Mouse (Mus musculus) left cerebral cortex, adult 2 months (tissue): ENCODE results near the gene Gulp1. TPM values are rescaled to one million over a fixed set of nuclear protein-coding genes. Genes with fewer than 3 reads are reported as not detected.

ENCODE experiments used
- DNase-seq, 2 experiments: peaks; one replicate each; pipeline ENCODE4 v3.0.0; 2021 to 2022; ENCODE audit warnings: low spot score in 2 of 2, mixed read lengths in 1 of 2; ENCODE audit errors: extremely low spot score in 1 of 2
- H3K27ac ChIP-seq: fragments of 200-600 bp; 2 replicates; pipeline ENCODE4 v1.8.1; 2022
- H3K4me3 ChIP-seq: fragments of 200-600 bp; 2 replicates; pipeline ENCODE4 v1.8.1; 2022
- CTCF ChIP-seq: fragments of 200-600 bp; IDR thresholded peaks from 2 replicates; pipeline ENCODE4 v1.8.1; 2022; ENCODE audit warnings: antibody characterized with exemption, mild to moderate bottlenecking, moderate library complexity
- intact Hi-C: fragments of 180-260 bp; cut with DNase I; formaldehyde crosslinking; loops from one replicate; pipeline ENCODE4 v1.15.1; 2025
- long read RNA-seq, 2 experiments: library from polyadenylated mRNA; stranded (forward); transcript quantifications; one replicate each; pipeline ENCODE4 v2.0.0; 2021; ENCODE audit warnings: borderline mapping rate in 2 of 2
- total RNA-seq, 2 experiments: library from RNA; stranded (reverse); gene quantifications; 2 replicates each; pipeline ENCODE4 v1.2.3; 2021

Gene Gulp1
- 1 to 10 TPM; 4.6 to 4.8 TPM for total RNA-seq
- long read RNA-seq, experiment 1, partial matches to known transcripts = 0 of 2 reads
- long read RNA-seq, experiment 1, other reads (novel, unspliced or antisense) = 2 of 2 reads
- long read RNA-seq, experiment 2, partial matches to known transcripts = 0 of 1 reads
- long read RNA-seq, experiment 2, other reads (novel, unspliced or antisense) = 1 of 1 reads

DNA sequence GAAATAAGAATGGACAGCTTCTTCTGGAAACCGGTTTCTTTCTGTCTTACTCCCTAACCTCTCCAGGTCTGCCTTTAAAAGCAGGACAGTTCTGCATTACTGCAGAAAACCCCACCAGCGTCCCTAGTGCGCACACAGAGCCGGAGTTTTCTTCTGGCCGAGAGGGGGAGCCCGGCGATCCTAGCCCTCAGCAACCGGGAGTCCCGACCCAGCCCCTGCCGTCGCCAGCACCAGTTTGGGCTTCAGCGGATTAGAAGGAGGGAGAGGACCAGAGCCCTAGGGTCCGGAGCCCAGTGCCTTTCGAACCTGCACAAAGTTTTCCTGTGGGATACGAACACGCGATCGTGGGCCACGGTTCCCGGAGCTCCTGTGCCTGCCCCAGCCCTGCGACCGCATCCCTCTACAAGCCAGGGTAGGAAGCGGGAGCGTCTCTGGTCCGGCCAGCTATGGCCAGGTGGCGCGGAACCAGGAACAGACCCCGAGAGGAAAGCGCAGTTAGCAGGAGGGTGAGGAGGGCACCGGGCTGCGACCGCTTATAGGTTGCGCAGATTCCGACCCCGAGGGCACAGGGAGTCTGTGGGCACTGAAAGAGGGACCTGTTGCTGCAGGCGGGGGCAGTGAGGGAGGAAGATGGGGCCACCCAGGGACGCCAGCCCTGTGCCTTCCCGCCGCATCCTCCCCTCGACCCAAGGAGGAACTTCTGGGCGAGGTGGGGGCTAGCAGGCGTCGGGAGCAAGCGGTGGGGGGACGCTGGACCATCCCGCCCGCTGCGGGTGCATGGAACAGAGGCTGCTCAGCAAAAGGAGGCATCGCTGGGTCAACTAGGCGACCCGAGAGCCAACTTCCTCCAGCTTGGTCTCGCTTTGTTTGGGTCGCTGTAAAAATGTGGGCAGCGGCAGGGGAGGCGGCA is at the start of gene Gulp1:
Gene Gulp1, plus strand, starts transcription at position 51 of the 910 bp plus-strand sequence.
- Histone ChIP-seq H3K4me3 (peak within 1 kb of the TSS; percentile 52), H3K27ac (peak within 1 kb of the TSS; percentile 42)
- DNase-seq = peak; percentile 56 to 63
- peak; percentile 70 for TF ChIP-seq CTCF
- intact Hi-C loops = loop anchor here (10.0 kb wide), 2 partner anchors 163 to 193 kb away; no protein-coding TSS in a partner anchor

DNA sequence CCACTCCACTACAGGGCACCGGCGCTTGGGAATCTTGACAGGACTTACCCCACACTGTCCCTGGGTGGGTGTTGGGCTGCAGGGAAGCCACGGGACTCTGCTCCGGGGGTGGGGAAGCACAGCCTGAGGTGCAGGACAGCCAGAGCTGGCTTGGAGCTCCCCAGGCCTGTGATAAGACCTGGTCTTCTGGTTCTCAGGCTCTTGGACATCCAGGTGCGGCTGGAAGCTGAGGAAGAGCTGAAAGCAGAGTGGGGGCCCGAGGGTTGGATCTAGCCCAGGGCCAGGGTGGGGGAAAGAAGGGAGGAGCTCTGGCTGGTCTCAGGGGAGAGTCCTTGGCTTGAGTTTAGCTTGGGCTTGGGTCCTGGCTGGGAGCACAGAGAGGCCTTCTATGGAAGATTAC is 1.1 kb upstream of the Gulp1 start:
- Histone ChIP-seq H3K27ac (no peak overlapping the region), H3K4me3 (no peak overlapping the region)
- DNase-seq = no peak
- intact Hi-C loops = loop anchor here (10.0 kb wide), 2 partner anchors 165 to 195 kb away; no protein-coding TSS in a partner anchor
- no peak for TF ChIP-seq CTCF

DNA sequence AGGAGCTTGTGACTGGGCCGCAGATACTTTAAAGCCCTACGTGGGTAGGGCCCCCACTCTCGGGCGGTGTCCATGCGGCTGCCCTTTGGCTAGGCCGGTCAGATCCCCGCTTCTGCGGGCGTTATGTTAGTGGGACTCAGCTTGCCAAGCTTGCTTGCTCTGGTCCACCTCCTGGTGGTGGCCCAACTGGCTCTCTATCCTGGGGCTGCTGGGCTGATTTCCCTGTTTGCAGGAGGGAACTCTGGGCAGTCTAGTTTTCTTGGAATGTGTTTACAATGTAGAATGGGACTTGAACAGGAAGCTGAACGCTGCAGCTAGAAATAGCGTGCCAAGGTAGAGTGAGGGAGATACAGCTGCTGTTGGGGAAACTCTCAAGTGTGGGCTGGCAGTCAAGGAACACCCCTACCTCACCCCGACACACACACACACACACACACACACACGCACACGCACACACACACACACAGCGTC is 1.1 kb downstream of the Gulp1 start:
- no peak; the same call in none of the 2 replicates for TF ChIP-seq CTCF
- peak overlapping the region; percentile 42 for H3K27ac ChIP-seq
- peak in 1 of 2 experiments; percentile 19 for DNase-seq
- peak overlapping the region; percentile 52 for H3K4me3 ChIP-seq
- intact Hi-C loops = loop anchor here (10.0 kb wide), 2 partner anchors 162 to 192 kb away; no protein-coding TSS in a partner anchor

DNA sequence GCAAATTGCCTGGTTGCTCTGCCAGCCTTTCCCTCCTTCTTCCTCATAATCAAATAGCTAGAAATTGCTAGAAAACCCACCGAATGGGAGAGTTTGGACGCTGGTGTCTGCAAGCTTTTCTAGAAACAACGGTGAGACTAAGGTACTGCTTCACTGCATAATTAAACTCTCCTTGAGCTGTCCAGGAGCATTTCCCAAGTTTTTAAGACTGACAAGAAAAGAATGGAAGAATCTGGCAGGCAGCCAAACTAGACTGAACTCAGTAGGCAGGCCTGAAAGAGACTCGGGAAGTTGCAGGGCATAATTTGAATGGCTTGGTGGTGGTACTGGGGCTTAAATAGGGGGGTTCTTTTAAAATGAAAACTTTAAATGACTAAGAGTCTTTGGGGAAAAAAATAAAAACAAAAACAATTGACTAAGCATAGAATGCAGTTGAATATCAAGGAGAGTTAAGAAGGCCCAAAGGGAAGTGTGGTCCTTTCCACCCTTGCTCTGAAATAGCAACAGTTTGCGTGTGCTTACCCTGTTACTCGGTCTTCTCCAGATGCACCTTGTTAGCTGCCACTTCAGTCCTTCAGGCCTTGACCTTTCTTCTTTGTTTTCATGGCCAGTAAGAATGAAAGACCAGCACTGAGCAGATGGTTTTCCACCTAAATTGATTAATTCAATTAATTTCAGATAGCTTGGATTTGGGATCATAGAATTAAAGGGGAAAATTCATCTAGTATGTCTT is 2.0 kb downstream of the Gulp1 start:
- no peak for TF ChIP-seq CTCF
- intact Hi-C loops = loop anchor here (10.0 kb wide), 2 partner anchors 161 to 191 kb away; no protein-coding TSS in a partner anchor
- DNase-seq = peak in 1 of 2 experiments; percentile 27
- H3K4me3 ChIP-seq = no peak overlapping the region
- H3K27ac ChIP-seq = no peak overlapping the region; the same call in 1 of the 2 replicates

DNA sequence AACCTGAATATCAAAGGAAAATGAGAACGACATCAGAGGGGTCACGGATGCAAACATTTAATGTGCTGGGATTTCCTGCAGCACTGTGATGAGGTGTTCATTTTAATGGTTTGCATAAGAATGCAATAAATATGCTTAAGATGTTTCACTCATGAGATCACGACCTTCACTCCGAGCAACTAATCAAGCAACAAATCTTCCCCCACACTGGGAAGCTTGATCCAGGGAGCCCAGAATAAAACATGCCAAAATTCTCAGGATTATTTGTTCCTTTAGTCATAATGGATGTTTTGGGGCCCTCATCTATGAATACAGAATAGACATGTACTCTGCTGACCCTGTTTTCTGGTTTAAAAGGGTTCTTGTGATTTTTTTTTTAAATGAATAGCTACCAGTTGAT is 16.1 kb downstream of the Gulp1 start:
- TF ChIP-seq CTCF = no peak
- Histone ChIP-seq H3K4me3 (no peak overlapping the region), H3K27ac (no peak overlapping the region)
- intact Hi-C loops = no loop called here
- no peak for DNase-seq

DNA sequence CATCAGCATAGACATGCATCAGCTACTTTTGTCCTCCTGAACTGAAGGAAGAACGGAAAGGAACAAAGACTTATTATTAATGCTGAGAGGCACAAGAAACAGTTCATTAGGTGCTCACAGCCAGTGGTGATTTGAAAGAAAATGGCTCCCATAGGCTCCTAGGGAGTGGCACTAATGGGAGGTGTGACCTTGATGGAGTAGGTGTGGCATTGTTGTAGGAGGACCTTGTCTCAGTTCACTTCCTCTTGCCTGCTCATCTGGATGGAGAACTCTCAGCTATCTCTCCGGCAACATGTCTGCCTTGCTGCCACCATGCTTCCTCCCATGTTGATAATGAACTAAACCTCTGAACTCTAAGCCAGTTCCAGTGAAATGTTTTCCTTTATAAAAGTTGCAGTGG is 17.0 kb downstream of the Gulp1 start:
- H3K4me3 ChIP-seq = no peak overlapping the region
- no peak for TF ChIP-seq CTCF
- no peak overlapping the region for H3K27ac ChIP-seq
- DNase-seq = no peak
- intact Hi-C loops = no loop called here

DNA sequence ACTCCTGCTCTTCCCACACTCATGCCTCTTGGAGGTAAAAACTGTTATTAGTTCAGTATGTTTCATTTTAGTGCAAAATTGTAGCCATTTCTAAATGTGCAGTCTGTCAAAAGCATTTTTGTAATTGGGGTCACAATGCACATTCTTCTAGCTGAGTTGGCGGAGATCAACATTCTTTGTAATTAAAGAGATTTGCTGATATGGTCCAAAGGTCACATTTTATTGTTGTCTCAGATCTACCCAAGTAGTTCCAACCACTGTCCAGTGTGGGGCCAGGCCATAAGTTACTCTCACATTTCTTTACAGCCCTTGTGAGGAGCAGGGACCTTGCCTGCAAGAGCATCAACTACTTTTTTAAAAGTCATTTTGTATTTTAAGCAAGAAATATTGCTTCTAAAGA is 24.7 kb downstream of the Gulp1 start:
- intact Hi-C loops = no loop called here
- no peak for TF ChIP-seq CTCF
- DNase-seq = no peak
- H3K27ac ChIP-seq = no peak overlapping the region
- no peak overlapping the region for H3K4me3 ChIP-seq

DNA sequence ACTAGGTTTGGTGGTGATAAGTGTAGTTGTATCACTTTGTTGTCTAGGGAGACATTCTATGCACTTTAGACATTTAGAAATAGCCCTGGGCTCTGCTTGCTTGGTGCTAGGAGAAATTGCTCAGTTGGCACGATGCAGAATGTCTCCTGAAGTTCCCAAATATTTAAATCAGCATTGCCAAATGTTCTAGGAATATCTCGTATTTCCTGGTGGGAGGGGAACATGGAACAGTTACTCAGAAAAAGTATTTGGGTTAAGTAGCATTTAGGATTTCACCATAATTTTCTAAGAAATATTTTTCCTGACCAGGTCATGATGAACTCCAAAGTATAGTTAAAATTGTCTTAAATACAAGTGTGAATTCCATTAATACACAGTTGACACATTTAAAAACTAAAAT is 25.3 kb downstream of the Gulp1 start:
- intact Hi-C loops = no loop called here
- no peak for DNase-seq
- H3K27ac ChIP-seq = no peak overlapping the region
- no peak for TF ChIP-seq CTCF
- no peak overlapping the region for H3K4me3 ChIP-seq

DNA sequence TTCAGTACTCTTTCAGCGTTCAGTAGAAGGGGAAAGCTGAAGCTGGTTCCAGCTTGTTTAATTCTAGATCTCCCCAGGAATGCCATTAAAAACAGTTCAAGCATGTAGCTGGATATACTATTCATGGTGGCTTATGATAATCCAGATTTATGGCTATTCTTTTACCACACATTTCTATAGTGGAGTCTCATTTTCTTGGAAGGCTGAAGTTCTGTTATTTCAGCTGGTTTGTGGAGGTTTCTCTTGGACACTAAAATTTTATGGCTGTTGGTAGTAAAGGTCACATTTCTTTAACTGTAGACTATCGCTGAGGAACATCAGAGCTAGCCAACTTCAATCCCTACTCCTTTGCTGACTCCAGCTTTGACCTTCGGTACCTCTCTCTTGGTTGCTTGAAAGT is 29.1 kb downstream of the Gulp1 start:
- TF ChIP-seq CTCF = no peak
- intact Hi-C loops = no loop called here
- no peak overlapping the region for H3K4me3 ChIP-seq

DNA sequence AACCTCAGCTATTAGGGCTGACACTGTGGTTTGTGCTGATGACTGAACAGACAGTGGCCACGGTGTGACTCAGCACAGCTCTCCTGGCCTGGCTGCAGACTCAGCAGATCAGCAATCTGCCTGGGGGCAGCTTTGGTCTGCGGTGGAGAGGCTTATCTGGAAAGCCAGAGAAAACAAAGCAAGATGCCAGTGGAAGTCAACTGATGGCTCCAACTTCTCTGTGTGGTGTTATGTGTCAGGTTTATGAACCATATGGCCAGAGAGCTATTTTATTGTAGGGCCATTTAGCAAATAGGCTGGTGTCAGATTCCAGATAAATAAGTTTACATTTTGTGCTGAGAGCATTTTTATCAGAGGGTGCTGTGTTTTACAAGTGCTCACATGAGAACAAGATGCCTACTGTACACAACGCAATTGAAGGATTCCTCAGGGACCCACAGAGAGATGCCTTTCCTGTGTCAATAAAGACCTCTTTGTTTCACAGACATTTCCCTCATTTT is 33.6 kb downstream of the Gulp1 start:
- no peak for DNase-seq
- Histone ChIP-seq H3K4me3 (no peak overlapping the region), H3K27ac (no peak overlapping the region)
- intact Hi-C loops = no loop called here
- no peak for TF ChIP-seq CTCF

More for the DNA sequence above, 29.1 kb downstream of the Gulp1 start:
- H3K27ac ChIP-seq = no peak overlapping the region
- DNase-seq = no peak

DNA sequence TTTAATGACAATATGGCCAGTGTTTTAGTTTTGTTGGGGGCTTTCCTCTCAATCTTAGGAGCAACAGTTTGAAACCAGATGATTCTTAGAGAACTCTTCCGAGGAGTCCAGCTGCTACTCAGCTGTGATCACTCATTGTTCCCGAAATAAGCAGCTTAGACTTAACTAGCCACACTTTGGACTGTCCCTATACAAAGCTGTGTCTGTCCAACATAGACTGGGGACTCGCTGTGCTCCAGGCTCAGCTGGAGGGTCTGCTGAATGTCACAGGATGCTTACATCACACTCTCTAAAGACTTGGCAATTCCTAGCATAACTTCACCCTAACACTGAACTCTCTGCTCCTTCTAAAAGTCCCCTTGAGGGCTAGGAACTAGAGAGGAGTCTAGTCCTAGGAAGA is 40.4 kb downstream of the Gulp1 start:
- Histone ChIP-seq H3K27ac (no peak overlapping the region), H3K4me3 (no peak overlapping the region)
- no peak for TF ChIP-seq CTCF
- DNase-seq = no peak
- intact Hi-C loops = no loop called here
